Mouse (Mus musculus) testis, adult 2 months (tissue): ENCODE results near the gene Mrpl33.

Source experiments
- CTCF ChIP-seq: fragments of 200-500 bp; IDR thresholded peaks from 2 replicates; pipeline ENCODE4 v1.5.1; 2012; ENCODE audit warnings: low read depth, mild to moderate bottlenecking, inconsistent platforms, low read length, moderate library complexity; ENCODE audit not compliant: control insufficient read depth, insufficient read depth, insufficient replicate concordance
- POLR2A ChIP-seq: fragments of 200-500 bp; IDR thresholded peaks from 2 replicates; pipeline ENCODE4 v1.6.1; 2012; ENCODE audit warnings: low read depth, mild to moderate bottlenecking, inconsistent platforms, low read length, moderate library complexity; ENCODE audit not compliant: control insufficient read depth

GRCm38 (mm10) chr5:31668325-31668968, 71.7 kb downstream of the Mrpl33 start:
- TF ChIP-seq CTCF: no peak
- TF ChIP-seq POLR2A: no peak
